Mouse (Mus musculus) megakaryocyte, embryonic 14.5 days (primary cell): ENCODE data around the gene Cul4b.

Experiments
- FLI1 ChIP-seq: IDR thresholded peaks from 2 replicates; pipeline ENCODE4 v1.6.1; 2012; ENCODE audit warnings: low read length, inconsistent platforms, mixed read lengths
- GATA1 ChIP-seq: IDR thresholded peaks from 3 replicates; pipeline ENCODE4 v1.6.1; 2012; ENCODE audit warnings: mixed read lengths, low read length, inconsistent platforms, borderline replicate concordance

DNA sequence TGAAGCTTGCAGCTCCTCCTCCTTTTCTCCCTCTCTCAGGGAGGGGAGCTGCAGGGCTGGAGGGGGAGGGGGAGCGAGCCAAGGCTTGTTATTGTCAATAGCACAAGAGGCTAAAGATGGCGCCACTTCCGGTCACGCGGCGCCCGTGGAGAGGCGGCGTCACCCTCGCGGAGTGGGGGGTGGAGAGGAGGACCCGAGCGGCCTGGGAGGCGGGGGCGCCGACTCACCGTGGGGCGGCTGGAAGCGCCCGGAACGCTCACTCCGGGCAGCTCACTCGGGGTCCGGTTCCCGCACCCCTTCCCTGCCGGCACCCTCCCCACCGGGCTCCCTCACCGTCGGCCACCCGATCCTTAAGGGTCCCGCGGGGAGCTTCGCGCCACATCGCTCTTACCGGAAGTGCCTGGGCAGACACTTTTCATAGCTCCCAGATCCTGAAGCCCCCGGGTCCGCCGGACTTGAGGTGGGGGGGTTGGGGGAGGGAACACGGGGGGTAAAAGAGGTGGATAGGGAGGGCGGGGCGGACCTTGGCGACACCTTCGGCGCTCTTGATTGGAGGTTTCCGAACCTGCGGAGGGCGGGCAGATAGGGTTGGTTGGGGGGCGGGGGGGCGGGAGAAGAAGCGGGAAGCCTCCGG is 11.3 kb downstream of the Cul4b start:
- TF ChIP-seq FLI1 (no peak), GATA1 (no peak)
